Mouse (Mus musculus) neural tube, embryonic 14.5 days (tissue): ENCODE results near the gene Gpr89. TPM values are rescaled to one million over a fixed set of nuclear protein-coding genes. Genes with fewer than 3 reads are reported as not detected.

Experiments
- ATAC-seq: fragments of 200-750 bp; cut with Nextera tagmentation; 2 replicates; pipeline ENCODE4 v1.8.0; 2017; ENCODE audit warnings: low read depth, mild to moderate bottlenecking, moderate TSS enrichment, moderate library complexity
- H3K27ac ChIP-seq: fragments of 300-500 bp; sonication (generic); 2 replicates; pipeline ENCODE4 v1.5.1; 2014; ENCODE audit warnings: low read depth, mild to moderate bottlenecking, control low read depth, low read length, moderate library complexity, mixed read lengths
- H3K27me3 ChIP-seq: fragments of 300-500 bp; sonication (generic); 2 replicates; pipeline ENCODE4 v1.6.1; 2014; ENCODE audit warnings: low read length; ENCODE audit not compliant: control insufficient read depth, insufficient read depth
- H3K36me3 ChIP-seq: fragments of 300-500 bp; sonication (generic); 2 replicates; pipeline ENCODE4 v1.6.1; 2014; ENCODE audit warnings: low read length, mixed read lengths; ENCODE audit not compliant: control insufficient read depth, insufficient read depth
- H3K4me1 ChIP-seq: fragments of 300-500 bp; sonication (generic); 2 replicates; pipeline ENCODE4 v1.6.1; 2014; ENCODE audit warnings: low read length; ENCODE audit not compliant: control insufficient read depth, insufficient read depth
- H3K4me2 ChIP-seq: fragments of 300-500 bp; sonication (generic); 2 replicates; pipeline ENCODE4 v1.6.1; 2014; ENCODE audit warnings: mild to moderate bottlenecking, low read depth, low read length, control low read depth
- H3K4me3 ChIP-seq: fragments of 300-500 bp; sonication (generic); 2 replicates; pipeline ENCODE4 v1.5.1; 2014; ENCODE audit warnings: low read depth, low read length, control low read depth, mixed read lengths
- H3K9ac ChIP-seq: fragments of 300-500 bp; sonication (generic); replicated peaks from 2 replicates; pipeline ENCODE4 v1.6.1; 2014; ENCODE audit warnings: low read depth, mild to moderate bottlenecking, control low read depth, low read length, mixed read lengths
- H3K9me3 ChIP-seq: fragments of 300-500 bp; sonication (generic); 2 replicates; pipeline ENCODE4 v1.6.1; 2016; ENCODE audit warnings: low read length; ENCODE audit not compliant: control insufficient read depth
- WGBS: fragments of 180-500 bp; shearing (Covaris S2); extraction: QIAGEN DNeasy Blood & Tissue Kit; methylation state at CpG from one replicate; pipeline ENCODE4 v1.1.7; 2014; 5-methylcytosine and 5-hydroxymethylcytosine counted together
- polyA plus RNA-seq: library from polyadenylated mRNA; unstranded; fragments of >200 nt; fragmentation: Nextera tagmentation; extraction: Ambion mirVana; gene quantifications from 2 replicates; pipeline ENCODE4 v1.2.1, GENCODE M21; 2014

Gpr89 gene
- 40.2 and 41.8 TPM in 2 replicates for polyA plus RNA-seq

GRCm38 (mm10) chr3:96904851-96905541 lies at the start of gene Gpr89:
Gene Gpr89, minus strand, starts transcription at chr3:96905346.
- WGBS: under 1% methylated on average over 37 of the region's 40 CpGs
- Histone ChIP-seq H3K9ac (peak within 1 kb of the TSS; percentile 97), H3K9me3 (no peaks in the 10 kb centered on the region), H3K27me3 (0 out of 2 replicates have a peak, but pooled peaks cover 2% of the 10 kb centered on the region), H3K4me2 (peak within 1 kb of the TSS; percentile 81), H3K36me3 (no peaks in the 10 kb centered on the region), H3K27ac (peak within 1 kb of the TSS; percentile 55; the same call in 1 of the 2 replicates), H3K4me3 (peak within 1 kb of the TSS; percentile 98), H3K4me1 (peaks cover 6% of the 10 kb centered on the region)
- peak; percentile 98 for ATAC-seq

GRCm38 (mm10) chr3:96953489-96954233 lies 48.5 kb upstream of the Gpr89 start:
- H3K36me3 ChIP-seq: no peaks in the 10 kb centered on the region
- no peak overlapping the region for H3K4me2 ChIP-seq
- no peak overlapping the region for H3K9ac ChIP-seq
- 45% methylated on average over 14 of the region's 14 CpGs for WGBS
- no peaks in the 10 kb centered on the region for H3K9me3 ChIP-seq
- ATAC-seq: no peak
- no peak overlapping the region for H3K4me3 ChIP-seq
- no peaks in the 10 kb centered on the region for H3K4me1 ChIP-seq
- H3K27me3 ChIP-seq: no peaks in the 10 kb centered on the region
- no peak overlapping the region for H3K27ac ChIP-seq

- Histone ChIP-seq H3K4me2 (no peak overlapping the region), H3K27ac (no peak overlapping the region), H3K4me3 (no peak overlapping the region), H3K9me3 (no peaks in the 10 kb centered on the region), H3K36me3 (no peaks in the 10 kb centered on the region), H3K9ac (no peak overlapping the region), H3K27me3 (no peaks in the 10 kb centered on the region), H3K4me1 (peaks cover 9% of the 10 kb centered on the region)
- ATAC-seq: no peak
- 94% methylated on average over 2 of the region's 2 CpGs for WGBS
Measured at GRCm38 (mm10) chr3:96942706-96943105, 37.6 kb upstream of the Gpr89 start.

GRCm38 (mm10) chr3:96938738-96939137 lies 33.6 kb upstream of the Gpr89 start:
- Histone ChIP-seq H3K4me2 (peak overlapping the region; percentile 27; the same call in 1 of the 2 replicates), H3K27ac (no peak overlapping the region), H3K9me3 (no peaks in the 10 kb centered on the region), H3K36me3 (no peaks in the 10 kb centered on the region), H3K4me1 (peaks cover 16% of the 10 kb centered on the region), H3K9ac (no peak overlapping the region), H3K27me3 (no peaks in the 10 kb centered on the region), H3K4me3 (no peak overlapping the region)
- 7% methylated on average over 11 of the region's 11 CpGs for WGBS
- ATAC-seq: peak; percentile 83

GRCm38 (mm10) chr3:96937606-96938005 lies 32.5 kb upstream of the Gpr89 start:
- H3K27me3 ChIP-seq: no peaks in the 10 kb centered on the region
- 0 out of 2 replicates have a peak overlapping the region, but pooled peaks have one; percentile 7 for H3K9ac ChIP-seq
- H3K4me3 ChIP-seq: no peak overlapping the region
- peaks cover 16% of the 10 kb centered on the region for H3K4me1 ChIP-seq
- H3K4me2 ChIP-seq: no peak overlapping the region
- ATAC-seq: peak; percentile 77
- H3K36me3 ChIP-seq: no peaks in the 10 kb centered on the region
- no peak overlapping the region for H3K27ac ChIP-seq
- H3K9me3 ChIP-seq: no peaks in the 10 kb centered on the region
- 4% methylated on average over 5 of the region's 5 CpGs for WGBS

- no peaks in the 10 kb centered on the region for H3K27me3 ChIP-seq
- H3K9me3 ChIP-seq: no peaks in the 10 kb centered on the region
- no peak for ATAC-seq
- H3K4me1 ChIP-seq: peaks cover 16% of the 10 kb centered on the region
- 11% methylated on average over 6 of the region's 6 CpGs for WGBS
- no peaks in the 10 kb centered on the region for H3K36me3 ChIP-seq
- no peak overlapping the region for H3K27ac ChIP-seq
- no peak overlapping the region for H3K4me2 ChIP-seq
- H3K4me3 ChIP-seq: no peak overlapping the region
- no peak overlapping the region for H3K9ac ChIP-seq
Measured at GRCm38 (mm10) chr3:96936241-96936640, 31.1 kb upstream of the Gpr89 start.

- H3K36me3 ChIP-seq: no peaks in the 10 kb centered on the region
- no peak overlapping the region for H3K27ac ChIP-seq
- H3K4me1 ChIP-seq: no peaks in the 10 kb centered on the region
- peak; percentile 74; the same call in 1 of the 2 replicates for ATAC-seq
- no peak overlapping the region for H3K9ac ChIP-seq
- no peak overlapping the region for H3K4me3 ChIP-seq
- no peak overlapping the region for H3K4me2 ChIP-seq
- WGBS: 21% methylated on average over 5 of the region's 5 CpGs
- H3K27me3 ChIP-seq: no peaks in the 10 kb centered on the region
- H3K9me3 ChIP-seq: no peaks in the 10 kb centered on the region
Measured at GRCm38 (mm10) chr3:96931261-96931681, 26.1 kb upstream of the Gpr89 start.

- Histone ChIP-seq H3K9ac (no peak within 1 kb of the TSS), H3K36me3 (no peaks in the 10 kb centered on the region), H3K4me2 (no peak within 1 kb of the TSS), H3K4me3 (no peak within 1 kb of the TSS), H3K27me3 (no peaks in the 10 kb centered on the region), H3K4me1 (no peaks in the 10 kb centered on the region), H3K9me3 (no peaks in the 10 kb centered on the region), H3K27ac (no peak within 1 kb of the TSS)
- 53% methylated on average over 6 of the region's 6 CpGs for WGBS
- no peak for ATAC-seq
Measured at GRCm38 (mm10) chr3:96925920-96926319, 20.8 kb upstream of the Gpr89 start, which contains the start of gene Gja8. Gene Gja8, minus strand, starts transcription at chr3:96926020.

GRCm38 (mm10) chr3:96924631-96925030 lies 19.5 kb upstream of the Gpr89 start:
- H3K27ac ChIP-seq: no peak overlapping the region
- no peak overlapping the region for H3K4me3 ChIP-seq
- no peaks in the 10 kb centered on the region for H3K4me1 ChIP-seq
- no peak for ATAC-seq
- H3K27me3 ChIP-seq: no peaks in the 10 kb centered on the region
- no peaks in the 10 kb centered on the region for H3K36me3 ChIP-seq
- 89% methylated on average over 4 of the region's 4 CpGs for WGBS
- no peak overlapping the region for H3K4me2 ChIP-seq
- H3K9ac ChIP-seq: no peak overlapping the region
- no peaks in the 10 kb centered on the region for H3K9me3 ChIP-seq
